Mouse (Mus musculus) ES-E14 (cell line): Measurements from ENCODE around the gene Slc16a10.

Experiments used
- CHD2 ChIP-seq: IDR thresholded peaks from 2 replicates; pipeline ENCODE4 v1.6.1; 2014; ENCODE audit warnings: mild to moderate bottlenecking, low read depth, low read length, inconsistent platforms
- HCFC1 ChIP-seq: IDR thresholded peaks from 2 replicates; pipeline ENCODE4 v1.6.1; 2012; ENCODE audit warnings: low read length, inconsistent platforms, borderline replicate concordance; ENCODE audit not compliant: insufficient read depth
- MAFK ChIP-seq: IDR thresholded peaks from 2 replicates; pipeline ENCODE4 v1.6.1; 2014; ENCODE audit warnings: mild to moderate bottlenecking, low read depth, low read length, inconsistent platforms; ENCODE audit not compliant: insufficient read depth
- ZC3H11A ChIP-seq: IDR thresholded peaks from 2 replicates; pipeline ENCODE4 v1.6.1; 2012; ENCODE audit warnings: low read depth, mild to moderate bottlenecking, inconsistent platforms, low read length, borderline replicate concordance
- ZNF384 ChIP-seq: IDR thresholded peaks from 2 replicates; pipeline ENCODE4 v1.6.1; 2012; ENCODE audit warnings: low read depth, low read length, inconsistent platforms

- TF ChIP-seq ZC3H11A (no peak), ZNF384 (no peak), MAFK (no peak), CHD2 (no peak), HCFC1 (no peak)
These were observed 61.5 kb downstream of the Slc16a10 start for GRCm38 (mm10) chr10:40080533-40080932.
